Mouse (Mus musculus): ENCODE data around the gene Zfp639. TPM values are rescaled to one million over a fixed set of nuclear protein-coding genes. Genes with fewer than 3 reads are reported as not detected.

The Zfp639 gene
- polyA plus RNA-seq, 1 experiment from 2014 or later, result 33.9 TPM

GRCm38 (mm10) chr3:32511191-32511550 is 1.1 kb downstream of the Zfp639 start:
- DNase-seq (ENCODE audit: low spot score) (no peak), ATAC-seq (no peak)
- H3K27me3 ChIP-seq (replicated peaks; ENCODE audit: insufficient read depth, low read length), result no peaks in the 10 kb centered on the region

GRCm38 (mm10) chr3:32512686-32513284 is 2.7 kb downstream of the Zfp639 start:
- ATAC-seq (no peak), DNase-seq (ENCODE audit: low spot score) (no peak)
- no peak overlapping the region for H3K9ac ChIP-seq (replicated peaks; ENCODE audit: low read depth)
- TF ChIP-seq CTCF (IDR thresholded peaks at IDR 0.05), result no peak
- TF ChIP-seq EP300 (IDR thresholded peaks at IDR 0.05), result no peak
- H3K27me3 ChIP-seq (replicated peaks; ENCODE audit: insufficient read depth, low read length), result no peaks in the 10 kb centered on the region
- peaks cover 3% of the 10 kb centered on the region; the same call in 1 of the 2 replicates for H3K4me1 ChIP-seq (ENCODE audit: insufficient read depth, low read depth, low read length)
- WGBS, result 77% methylated on average over 7 of the region's 7 CpGs
- no peak overlapping the region for H3K27ac ChIP-seq (ENCODE audit: low read length)
- H3K9me3 ChIP-seq (ENCODE audit: low read length), result no peaks in the 10 kb centered on the region
- peaks cover 6% of the 10 kb centered on the region; the same call in 1 of the 2 replicates for H3K36me3 ChIP-seq (ENCODE audit: insufficient read depth, low read length)
- H3K4me2 ChIP-seq (replicated peaks; ENCODE audit: low read depth, low read length), result no peak overlapping the region
- H3K4me3 ChIP-seq (ENCODE audit: low read depth, low read length), result no peak overlapping the region

More at GRCm38 (mm10) chr3:32511191-32511550, 1.1 kb downstream of the Zfp639 start:
- peak overlapping the region; percentile 67 for H3K4me2 ChIP-seq (replicated peaks; ENCODE audit: low read depth, low read length)
- H3K4me3 ChIP-seq (ENCODE audit: low read depth, low read length), result peak overlapping the region; percentile 78
- H3K9me3 ChIP-seq (ENCODE audit: low read length), result no peaks in the 10 kb centered on the region
- peak overlapping the region; percentile 94 for H3K27ac ChIP-seq (ENCODE audit: low read length)
- 3% methylated on average over 13 of the region's 13 CpGs for WGBS
- peak overlapping the region; percentile 90 for H3K9ac ChIP-seq (replicated peaks; ENCODE audit: low read depth)
- TF ChIP-seq CTCF (IDR thresholded peaks at IDR 0.05) (no peak), EP300 (IDR thresholded peaks at IDR 0.05) (no peak)
- no peaks in the 10 kb centered on the region; the same call in 1 of the 2 replicates for H3K36me3 ChIP-seq (ENCODE audit: insufficient read depth, low read length)
- H3K4me1 ChIP-seq (ENCODE audit: insufficient read depth, low read depth, low read length), result peaks cover 3% of the 10 kb centered on the region; the same call in 1 of the 2 replicates

- no peaks in the 10 kb centered on the region for H3K9me3 ChIP-seq (ENCODE audit: low read length)
- H3K4me2 ChIP-seq (replicated peaks; ENCODE audit: low read depth, low read length), result no peak overlapping the region
- H3K4me1 ChIP-seq (ENCODE audit: insufficient read depth, low read depth, low read length), result peaks cover 3% of the 10 kb centered on the region; the same call in 1 of the 2 replicates
- H3K36me3 ChIP-seq (ENCODE audit: insufficient read depth, low read length), result peaks cover 6% of the 10 kb centered on the region; the same call in 1 of the 2 replicates
- no peak overlapping the region for H3K4me3 ChIP-seq (ENCODE audit: low read depth, low read length)
- no peak overlapping the region for H3K27ac ChIP-seq (ENCODE audit: low read length)
- no peaks in the 10 kb centered on the region for H3K27me3 ChIP-seq (replicated peaks; ENCODE audit: insufficient read depth, low read length)
- H3K9ac ChIP-seq (replicated peaks; ENCODE audit: low read depth), result no peak overlapping the region
- no peak for TF ChIP-seq EP300 (IDR thresholded peaks at IDR 0.05)
- no peak for TF ChIP-seq CTCF (IDR thresholded peaks at IDR 0.05)
- no peak for DNase-seq (ENCODE audit: low spot score)
- no peak for ATAC-seq
These were observed 3.5 kb downstream of the Zfp639 start for GRCm38 (mm10) chr3:32513528-32513927.

GRCm38 (mm10) chr3:32527181-32527580 is 17.1 kb downstream of the Zfp639 start:
- 93% methylated on average over 4 of the region's 4 CpGs for WGBS
- DNase-seq (ENCODE audit: low spot score), result no peak
- no peak for ATAC-seq
- Histone ChIP-seq H3K4me1 (ENCODE audit: insufficient read depth, low read depth, low read length) (peaks cover 4% of the 10 kb centered on the region; the same call in 1 of the 2 replicates), H3K9ac (replicated peaks; ENCODE audit: low read depth) (no peak overlapping the region), H3K27ac (ENCODE audit: low read length) (no peak overlapping the region), H3K4me3 (ENCODE audit: low read depth, low read length) (no peak overlapping the region), H3K36me3 (ENCODE audit: insufficient read depth, low read length) (peaks cover 1% of the 10 kb centered on the region; the same call in 1 of the 2 replicates), H3K4me2 (replicated peaks; ENCODE audit: low read depth, low read length) (no peak overlapping the region), H3K9me3 (ENCODE audit: low read length) (no peaks in the 10 kb centered on the region), H3K27me3 (replicated peaks; ENCODE audit: insufficient read depth, low read length) (no peaks in the 10 kb centered on the region)
- TF ChIP-seq CTCF (IDR thresholded peaks at IDR 0.05) (no peak), EP300 (IDR thresholded peaks at IDR 0.05) (no peak)

GRCm38 (mm10) chr3:32529303-32529898 is 19.3 kb downstream of the Zfp639 start, which contains the start of gene Mfn1:
Gene Mfn1 (plus strand): TSS chr3:32529465.
- peaks cover 4% of the 10 kb centered on the region; the same call in 1 of the 2 replicates for H3K4me1 ChIP-seq (ENCODE audit: insufficient read depth, low read depth, low read length)
- H3K27ac ChIP-seq (ENCODE audit: low read length), result peak within 1 kb of the TSS; percentile 87
- H3K27me3 ChIP-seq (replicated peaks; ENCODE audit: insufficient read depth, low read length), result no peaks in the 10 kb centered on the region
- H3K9ac ChIP-seq (replicated peaks; ENCODE audit: low read depth), result peak within 1 kb of the TSS; percentile 76
- H3K9me3 ChIP-seq (ENCODE audit: low read length), result no peaks in the 10 kb centered on the region
- DNase-seq (ENCODE audit: low spot score) (peak; percentile 98), ATAC-seq (peak; percentile 100)
- peak within 1 kb of the TSS; percentile 86 for H3K4me3 ChIP-seq (ENCODE audit: low read depth, low read length)
- under 1% methylated on average over 44 of the region's 47 CpGs for WGBS
- peak; percentile 28 for TF ChIP-seq CTCF (IDR thresholded peaks at IDR 0.05)
- TF ChIP-seq EP300 (IDR thresholded peaks at IDR 0.05), result no peak
- H3K36me3 ChIP-seq (ENCODE audit: insufficient read depth, low read length), result peaks cover 3% of the 10 kb centered on the region; the same call in 1 of the 2 replicates
- peak within 1 kb of the TSS; percentile 61 for H3K4me2 ChIP-seq (replicated peaks; ENCODE audit: low read depth, low read length)

- 11% methylated on average over 5 of the region's 5 CpGs for WGBS
These were observed 20.0 kb downstream of the Zfp639 start for GRCm38 (mm10) chr3:32530041-32530440.

More at GRCm38 (mm10) chr3:32530041-32530440, 20.0 kb downstream of the Zfp639 start:
- peak overlapping the region; percentile 76 for H3K9ac ChIP-seq (replicated peaks; ENCODE audit: low read depth)
- H3K9me3 ChIP-seq (ENCODE audit: low read length), result no peaks in the 10 kb centered on the region
- peaks cover 4% of the 10 kb centered on the region; the same call in 1 of the 2 replicates for H3K4me1 ChIP-seq (ENCODE audit: insufficient read depth, low read depth, low read length)
- ATAC-seq, result no peak
- peak overlapping the region; percentile 61 for H3K4me2 ChIP-seq (replicated peaks; ENCODE audit: low read depth, low read length)
- H3K27me3 ChIP-seq (replicated peaks; ENCODE audit: insufficient read depth, low read length), result no peaks in the 10 kb centered on the region
- H3K27ac ChIP-seq (ENCODE audit: low read length), result peak overlapping the region; percentile 87; the same call in 1 of the 2 replicates
- H3K4me3 ChIP-seq (ENCODE audit: low read depth, low read length), result peak overlapping the region; percentile 86
- TF ChIP-seq CTCF (IDR thresholded peaks at IDR 0.05), result no peak
- no peak for TF ChIP-seq EP300 (IDR thresholded peaks at IDR 0.05)
- DNase-seq (ENCODE audit: low spot score), result peak; percentile 15
- peaks cover 3% of the 10 kb centered on the region; the same call in 1 of the 2 replicates for H3K36me3 ChIP-seq (ENCODE audit: insufficient read depth, low read length)
